Mouse (Mus musculus) neutrophil, adult 5-6 weeks (primary cell): Measurements from ENCODE around the gene Zbtb43. TPM values are rescaled to one million over a fixed set of nuclear protein-coding genes. Genes with fewer than 3 reads are reported as not detected.

Source experiments
- ATAC-seq: fragments of 151-379, 151-347 bp; 2 replicates; pipeline ENCODE4 v1.8.0; 2017; ENCODE audit warnings: mild to moderate bottlenecking, moderate TSS enrichment; ENCODE audit not compliant: insufficient number of reproducible peaks, poor library complexity, low FRiP score, severe bottlenecking; ENCODE audit errors: extremely low read depth
- total RNA-seq: library from RNA; stranded (forward); fragments of 200-1000 nt; gene quantifications from 2 replicates; pipeline ENCODE4 v1.2.3, GENCODE M21; 2017

The Zbtb43 gene
- total RNA-seq, 1 experiment from 2014 or later, result 26.2 TPM

DNA sequence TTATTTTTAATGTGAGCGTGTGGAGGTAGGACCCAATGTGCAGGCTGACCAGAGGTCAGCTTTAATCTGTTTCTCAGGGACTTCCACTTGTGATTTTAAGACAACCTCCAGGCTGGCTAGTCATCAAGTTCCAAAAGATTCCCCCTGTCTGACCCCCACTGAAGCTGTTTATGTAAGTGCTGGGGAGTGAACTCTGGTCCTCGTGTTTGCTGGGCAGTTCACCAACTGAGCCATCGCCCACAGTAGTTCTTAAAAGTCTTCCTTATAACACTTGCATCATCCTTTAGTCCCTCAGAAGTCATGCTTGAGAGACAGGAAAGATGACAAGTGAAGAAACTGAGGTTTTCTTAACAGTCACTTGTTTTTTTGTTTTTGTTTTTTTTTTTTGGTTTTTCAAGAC lies 11.7 kb downstream of the Zbtb43 start:
- ATAC-seq, result no peak

DNA sequence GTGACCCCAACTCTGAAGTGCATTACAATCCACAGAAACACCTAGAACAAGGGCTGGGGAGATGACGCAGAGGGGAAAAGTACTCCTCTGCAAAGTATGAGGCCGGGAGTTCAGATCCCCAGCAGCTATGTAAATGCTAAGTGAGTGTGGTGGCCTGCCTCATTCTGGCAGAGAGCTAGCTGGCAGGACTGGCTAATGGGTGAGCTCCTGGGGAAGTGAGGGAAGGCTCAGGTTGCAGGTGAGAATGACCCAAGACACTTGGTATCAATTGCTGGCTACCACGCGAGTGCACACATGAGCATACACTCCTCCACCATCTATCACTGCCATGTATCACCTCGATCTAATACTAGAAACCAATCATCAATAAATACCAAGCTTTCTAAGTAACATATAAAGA lies 12.1 kb downstream of the Zbtb43 start:
- ATAC-seq, result no peak

GRCm38 (mm10) chr2:33455350-33455749 lies 13.0 kb downstream of the Zbtb43 start:
- no peak for ATAC-seq

GRCm38 (mm10) chr2:33454816-33455215 lies 13.5 kb downstream of the Zbtb43 start:
- ATAC-seq, result no peak

GRCm38 (mm10) chr2:33453476-33453875 lies 14.9 kb downstream of the Zbtb43 start:
- no peak for ATAC-seq

DNA sequence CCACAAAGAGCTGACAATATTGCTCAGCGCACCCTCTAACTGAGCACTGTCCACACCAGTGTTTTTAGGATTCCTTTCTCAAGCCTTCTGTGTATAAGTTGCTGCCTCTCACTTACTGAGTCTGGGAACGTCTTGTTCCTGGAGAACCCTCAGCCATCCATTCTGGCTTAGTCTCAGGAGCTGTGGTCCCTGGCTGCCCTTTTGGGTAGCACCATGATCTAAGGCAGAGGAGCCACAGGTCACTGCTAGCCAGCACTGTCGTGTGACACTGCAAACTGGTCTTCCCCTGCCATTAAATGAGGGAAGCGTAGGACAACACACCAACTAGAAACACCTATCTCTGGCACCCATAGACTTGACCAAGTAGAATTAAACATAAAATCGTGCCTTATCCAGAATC lies 15.6 kb downstream of the Zbtb43 start:
- ATAC-seq, result no peak

DNA sequence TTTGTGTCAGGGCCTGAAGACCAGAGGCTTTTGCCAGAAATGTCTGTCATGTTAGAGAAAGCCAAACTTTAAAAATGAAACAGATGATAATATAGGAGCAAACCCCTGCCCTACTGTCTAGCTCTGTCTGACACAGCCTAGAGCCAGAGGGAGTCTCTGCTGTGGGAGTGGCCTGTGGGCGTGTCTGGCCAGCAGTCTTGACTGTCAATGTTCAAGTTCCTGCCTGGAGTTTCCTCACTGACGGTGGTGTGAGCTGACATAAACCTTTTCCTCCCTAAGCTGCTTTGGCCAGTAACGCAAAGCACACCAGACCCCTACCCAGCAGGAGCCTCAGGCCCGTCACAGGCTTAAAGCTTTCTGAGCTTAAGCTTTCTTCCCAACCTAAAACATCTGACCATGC lies 16.2 kb downstream of the Zbtb43 start:
- no peak for ATAC-seq

- no peak for ATAC-seq
Observed at GRCm38 (mm10) chr2:33451038-33451978, 17.1 kb downstream of the Zbtb43 start.

DNA sequence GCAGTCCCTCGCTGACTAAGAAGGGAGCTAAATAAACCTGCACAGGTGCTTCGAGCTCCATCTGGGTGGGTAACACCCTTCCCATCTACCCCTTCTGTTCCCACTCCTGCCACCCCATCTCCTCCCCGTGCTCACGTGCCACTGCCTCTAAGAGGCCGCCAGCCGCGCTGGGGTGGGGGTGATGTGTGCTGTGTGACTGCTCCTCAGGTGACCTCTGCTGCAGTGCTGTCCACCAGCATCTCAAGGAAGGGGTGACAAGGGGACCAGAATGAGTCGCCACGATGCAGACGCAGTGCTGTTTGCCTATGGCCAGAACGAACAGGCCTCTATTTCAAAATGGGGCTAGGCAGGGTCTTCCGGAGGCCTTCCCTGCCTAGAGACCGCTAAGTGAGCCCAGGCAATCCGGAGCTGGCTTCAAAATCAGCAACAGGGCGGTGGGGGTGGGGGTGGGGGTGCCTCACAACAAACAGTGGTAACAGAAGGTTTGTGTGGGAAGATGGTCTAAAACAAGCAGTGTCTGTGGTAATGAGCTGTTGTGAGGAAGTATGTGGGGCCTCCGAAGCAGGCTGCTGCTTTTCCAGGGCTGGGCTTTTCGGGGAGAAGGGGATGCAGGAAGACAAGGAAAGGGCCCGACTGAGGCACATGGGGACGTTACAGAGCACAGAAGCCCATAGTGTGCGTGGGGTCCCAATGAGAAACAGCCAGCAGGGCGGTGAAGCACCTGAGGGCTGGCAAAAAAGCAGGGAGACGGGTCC lies 19.1 kb downstream of the Zbtb43 start:
- no peak for ATAC-seq

DNA sequence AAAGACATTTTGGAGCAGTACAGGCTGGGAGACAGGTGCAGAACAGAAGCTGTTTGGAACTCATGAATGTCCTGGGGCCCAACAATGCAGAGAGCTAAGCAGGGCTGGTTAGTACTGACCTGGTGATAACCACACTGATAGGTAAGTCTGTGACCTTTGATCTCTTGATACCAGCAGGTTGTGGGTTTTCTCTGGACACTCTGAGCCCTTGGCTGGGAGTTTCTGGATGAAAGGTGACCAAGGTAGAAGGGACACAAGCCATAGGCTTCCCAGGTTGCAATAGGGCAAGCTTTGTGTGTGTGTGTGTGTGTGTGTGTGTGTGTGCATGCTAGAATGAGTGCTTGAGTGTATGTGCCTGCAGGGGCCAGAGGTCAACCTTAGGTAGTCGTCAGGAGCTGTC lies 21.6 kb downstream of the Zbtb43 start:
- no peak for ATAC-seq

DNA sequence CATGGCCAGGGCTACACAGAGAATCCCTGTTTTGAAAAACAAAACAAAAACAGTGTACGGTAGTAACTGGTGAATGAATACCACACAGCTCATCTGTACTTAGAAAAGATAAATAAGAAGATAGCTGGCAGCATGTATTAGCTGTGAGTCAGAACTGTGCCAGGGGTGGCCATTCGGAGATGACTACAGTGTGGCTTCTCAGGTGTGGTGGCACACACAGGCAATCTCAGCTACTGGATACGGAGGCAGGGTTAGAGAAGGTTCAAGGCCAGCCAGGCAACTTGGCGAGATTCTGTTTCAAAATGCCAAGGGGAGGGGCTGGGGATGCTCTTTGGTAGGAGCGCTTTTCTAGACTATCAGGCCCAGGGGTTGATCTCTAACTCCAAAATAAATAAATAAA lies 22.6 kb downstream of the Zbtb43 start:
- no peak for ATAC-seq

DNA sequence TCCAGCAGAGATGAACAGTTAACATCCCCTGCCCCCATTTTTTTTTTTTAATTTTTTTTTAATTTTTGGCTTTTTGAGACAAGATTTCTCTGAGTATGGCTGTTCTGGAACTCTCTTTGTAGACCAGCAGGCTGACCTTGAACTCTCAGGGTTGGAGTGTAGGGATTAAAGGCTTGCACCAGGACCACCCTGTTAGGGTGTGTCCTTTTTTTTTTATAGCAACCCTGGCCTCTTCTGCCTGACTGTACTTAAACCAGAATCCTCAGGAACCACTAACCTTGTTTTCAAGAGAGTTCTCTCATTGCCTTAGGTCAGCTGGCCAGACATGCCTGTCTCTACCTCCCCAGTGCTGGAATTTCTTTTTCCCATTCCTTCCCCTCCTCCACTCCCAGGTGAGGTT lies 23.5 kb downstream of the Zbtb43 start:
- no peak for ATAC-seq

DNA sequence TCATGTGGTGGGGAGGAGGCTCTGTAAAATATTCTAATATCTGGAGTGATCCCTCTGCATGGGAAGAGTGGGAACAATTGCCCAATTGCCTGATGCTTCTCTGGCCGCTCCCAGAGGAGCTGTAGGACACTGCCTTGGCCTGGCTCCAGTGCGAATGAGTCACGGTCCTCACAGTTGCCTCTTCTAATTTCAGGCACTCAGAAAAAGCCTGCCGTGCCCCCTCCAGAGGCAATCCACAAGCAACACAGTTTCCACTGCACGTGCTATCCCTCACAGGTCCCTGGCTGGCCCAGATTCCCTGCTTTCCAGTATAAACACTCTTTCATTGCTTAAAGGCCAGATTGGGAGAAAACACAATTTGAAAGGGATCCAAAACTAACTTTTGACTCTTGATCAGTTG lies 24.0 kb downstream of the Zbtb43 start:
- ATAC-seq, result no peak

GRCm38 (mm10) chr2:33442701-33443100 lies 25.7 kb downstream of the Zbtb43 start:
- ATAC-seq, result no peak

DNA sequence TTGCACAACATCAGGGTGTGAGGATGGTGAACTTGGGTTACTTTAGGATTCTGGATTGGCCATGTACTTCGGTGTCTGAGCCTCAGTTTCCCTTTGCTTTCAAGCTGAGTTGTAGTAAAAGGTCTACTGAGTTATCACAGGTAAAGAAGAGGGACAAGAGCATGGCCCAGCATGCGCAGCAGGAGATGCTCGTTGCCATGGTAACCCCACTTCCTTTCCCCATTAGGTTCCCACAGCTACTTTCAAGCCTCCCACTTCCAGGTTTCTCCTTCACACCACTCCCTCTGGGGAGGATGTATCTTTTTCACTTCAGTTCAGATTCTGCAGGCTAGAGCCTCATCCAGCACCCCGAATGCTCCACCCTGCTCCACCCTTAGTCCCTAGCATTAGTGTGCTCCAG lies 27.5 kb downstream of the Zbtb43 start:
- no peak for ATAC-seq

DNA sequence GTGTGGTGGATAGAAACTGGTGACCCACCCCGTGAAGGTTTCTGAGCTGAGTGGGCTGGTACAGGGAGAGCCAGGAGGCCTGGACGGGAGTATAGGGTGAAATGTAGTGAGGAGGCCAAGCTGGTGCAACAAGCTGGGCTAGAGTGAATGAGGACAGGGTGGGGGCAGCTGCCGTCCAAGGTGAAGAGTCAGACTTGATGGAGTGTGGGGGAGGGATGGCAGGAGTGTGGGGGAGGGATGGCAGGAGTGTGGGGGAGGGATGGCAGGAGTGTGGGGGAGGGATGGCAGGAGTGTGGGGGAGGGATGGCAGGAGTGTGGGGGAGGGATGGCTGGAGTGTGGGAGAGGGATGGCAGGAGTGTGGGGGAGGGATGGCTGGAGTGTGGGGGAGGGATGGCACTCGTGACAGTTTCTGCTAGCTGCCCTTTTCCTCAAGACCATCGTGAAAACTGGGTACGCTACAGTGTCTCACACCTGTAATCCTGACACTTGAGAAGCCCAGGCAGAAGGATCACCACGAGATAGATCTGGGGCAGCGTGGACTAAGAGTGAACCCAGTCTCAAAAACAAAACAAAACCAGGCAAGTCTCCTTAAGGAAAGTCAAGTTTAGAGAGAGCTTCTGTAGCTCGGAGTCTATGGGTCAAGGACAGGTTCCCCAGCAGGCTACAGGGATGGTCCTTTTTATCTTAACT lies 28.2 kb downstream of the Zbtb43 start:
- no peak for ATAC-seq

DNA sequence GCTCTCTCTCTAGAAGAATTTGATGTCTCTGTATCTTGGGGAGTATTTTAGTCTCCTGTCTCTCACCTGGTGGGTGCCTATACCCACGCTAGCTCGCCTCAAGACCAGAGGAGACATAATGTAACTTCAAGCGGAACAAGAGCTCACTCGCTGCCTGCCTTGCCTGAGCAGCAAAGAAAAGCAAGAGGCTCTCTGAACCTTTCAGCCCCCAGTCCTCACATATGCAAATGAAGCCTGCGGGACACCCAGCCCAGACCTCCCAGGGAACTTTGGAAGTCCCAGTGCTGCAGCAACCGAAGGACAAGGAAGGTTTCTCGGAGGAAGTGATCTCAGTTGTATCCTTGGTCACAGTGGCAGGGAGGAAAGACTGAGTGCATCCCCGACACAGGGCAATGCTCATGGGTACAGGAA lies 28.9 kb downstream of the Zbtb43 start:
- ATAC-seq, result no peak

DNA sequence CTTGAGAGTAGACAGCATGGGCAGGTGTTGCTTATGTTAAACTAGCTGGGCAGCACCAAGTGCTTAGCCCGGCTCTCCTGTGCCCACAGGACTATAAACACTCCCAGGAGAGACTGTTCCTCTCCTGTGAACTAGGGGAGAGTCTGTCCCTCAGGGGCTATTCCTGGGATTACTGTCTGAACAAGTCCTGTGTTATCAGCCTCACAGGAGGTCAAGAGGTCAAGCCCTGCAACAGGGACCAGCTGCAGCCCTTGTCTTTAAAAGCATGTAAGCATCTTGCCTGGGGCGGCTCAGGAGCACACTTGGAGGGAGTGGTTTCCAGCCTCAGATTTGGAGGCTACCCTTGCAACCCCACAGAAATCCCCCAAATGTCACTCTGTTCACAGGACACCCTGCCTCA lies 30.0 kb downstream of the Zbtb43 start:
- no peak for ATAC-seq

GRCm38 (mm10) chr2:33437184-33437583 lies 31.2 kb downstream of the Zbtb43 start:
- ATAC-seq, result no peak
